Mouse (Mus musculus): ENCODE data around the gene Aldh8a1.
A peak's percentile ranks its signal among the peaks of the same experiment; 100 is the strongest.

GRCm38 (mm10) chr10:21441690-21442089 lies 64.6 kb downstream of the Aldh8a1 start:
- peak; percentile 79 for TF ChIP-seq EP300 (IDR thresholded peaks at IDR 0.05; ENCODE audit: low read depth)
- no peak for TF ChIP-seq CTCF (IDR thresholded peaks at IDR 0.05; ENCODE audit: low read depth)
